Mouse (Mus musculus) spleen, adult 2 months (tissue): Measurements from ENCODE around the gene Plekhm1.

ENCODE experiments used
- CTCF ChIP-seq: fragments of 200-500 bp; IDR thresholded peaks from 2 replicates; pipeline ENCODE4 v1.5.1; 2011; ENCODE audit warnings: mild to moderate bottlenecking, inconsistent platforms; ENCODE audit not compliant: insufficient read depth, insufficient read length, insufficient replicate concordance; ENCODE audit errors: extremely low read depth
- POLR2A ChIP-seq: fragments of 200-500 bp; IDR thresholded peaks from 2 replicates; pipeline ENCODE4 v1.6.1; 2011; ENCODE audit warnings: low read depth, low read length, inconsistent platforms

- no peak for TF ChIP-seq CTCF
- TF ChIP-seq POLR2A, result no peak
Measured at GRCm38 (mm10) chr11:103394025-103394424, 18.5 kb downstream of the Plekhm1 start.
